Mouse (Mus musculus): Measurements from ENCODE around the gene Gpc3.

DNA sequence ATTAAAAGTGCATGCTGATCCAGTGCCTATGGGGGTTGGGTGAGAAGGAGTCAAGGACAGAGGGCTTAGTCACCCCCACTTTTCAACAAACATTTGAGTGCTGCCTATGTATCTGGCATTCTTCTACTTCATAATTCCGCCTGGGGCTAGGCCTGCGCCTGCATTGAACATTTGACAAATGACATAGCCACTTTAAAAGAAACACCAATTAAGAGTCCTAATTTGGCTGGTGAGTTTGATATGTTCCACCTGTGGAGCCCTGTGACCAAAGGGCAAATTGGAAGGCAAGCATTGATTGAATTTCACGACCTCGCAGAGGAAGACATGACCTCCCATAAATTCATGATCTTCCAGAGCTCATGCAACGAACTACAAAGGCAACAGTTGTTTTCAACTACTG is 2.4 kb upstream of the Gpc3 start:
- TF ChIP-seq POLR2A (IDR thresholded peaks at IDR 0.05; ENCODE audit: borderline replicate concordance, extremely low read depth, low read depth, low read length) (no peak), CTCF (IDR thresholded peaks at IDR 0.05; ENCODE audit: insufficient read depth, low read length) (no peak)
